Mouse (Mus musculus): ENCODE data around the gene Pisd.
"Not testable (repeated sequence)": the region's sequence is repeated elsewhere in the genome, so short reads cannot be mapped to it uniquely, and the experiment has no call there.

The Pisd gene

GRCm38 (mm10) chr5:32785313-32785915, at the start of gene Pisd:
Pisd (minus strand) TSS chr5:32785646.
- DNase-seq (ENCODE audit: low spot score in 2 of 2): peak; percentile 87 to 92

GRCm38 (mm10) chr5:32834497-32834896, 49.1 kb upstream of the Pisd start:
- DNase-seq (ENCODE audit: low spot score in 2 of 2): no peak

- DNase-seq (ENCODE audit: low spot score in 2 of 2): no peak
These were observed 44.6 kb upstream of the Pisd start for GRCm38 (mm10) chr5:32830054-32830453.

GRCm38 (mm10) chr5:32828766-32829165, 43.3 kb upstream of the Pisd start:
- DNase-seq (ENCODE audit: low spot score in 2 of 2): not testable (repeated sequence)

- no peak for DNase-seq (ENCODE audit: low spot score in 2 of 2)
These were observed 41.6 kb upstream of the Pisd start, which contains the start of gene Gm20671 for GRCm38 (mm10) chr5:32827009-32827408. Gm20671 (minus strand) TSS chr5:32827109.

- no peak for DNase-seq (ENCODE audit: low spot score in 2 of 2)
These were observed 35.0 kb upstream of the Pisd start for GRCm38 (mm10) chr5:32820471-32820870.

- no peak for DNase-seq (ENCODE audit: low spot score in 2 of 2)
These were observed 29.9 kb upstream of the Pisd start for GRCm38 (mm10) chr5:32815396-32815795.

- DNase-seq (ENCODE audit: low spot score in 2 of 2): not testable (repeated sequence)
These were observed 1.0 kb upstream of the Pisd start for GRCm38 (mm10) chr5:32786454-32786853.

GRCm38 (mm10) chr5:32784726-32785125, 720 bp downstream of the Pisd start:
- DNase-seq (ENCODE audit: low spot score in 2 of 2): no peak

GRCm38 (mm10) chr5:32781596-32781995, 3.9 kb downstream of the Pisd start:
- no peak for DNase-seq (ENCODE audit: low spot score in 2 of 2)

GRCm38 (mm10) chr5:32778168-32778567, 7.3 kb downstream of the Pisd start:
- no peak for DNase-seq (ENCODE audit: low spot score in 2 of 2)

- no peak for DNase-seq (ENCODE audit: low spot score in 2 of 2)
These were observed 13.1 kb downstream of the Pisd start for GRCm38 (mm10) chr5:32772361-32772760.

- no peak for DNase-seq (ENCODE audit: low spot score in 2 of 2)
These were observed 17.6 kb downstream of the Pisd start for GRCm38 (mm10) chr5:32767636-32768373.

- no peak for DNase-seq (ENCODE audit: low spot score in 2 of 2)
These were observed 18.4 kb downstream of the Pisd start for GRCm38 (mm10) chr5:32767004-32767403.

- no peak for DNase-seq (ENCODE audit: low spot score in 2 of 2)
These were observed 23.8 kb downstream of the Pisd start for GRCm38 (mm10) chr5:32761566-32762140.

- no peak for DNase-seq (ENCODE audit: low spot score in 2 of 2)
These were observed 24.7 kb downstream of the Pisd start for GRCm38 (mm10) chr5:32760787-32761186.

- DNase-seq (ENCODE audit: low spot score in 2 of 2): not testable (repeated sequence)
These were observed 25.1 kb downstream of the Pisd start for GRCm38 (mm10) chr5:32760352-32760751.

- DNase-seq (ENCODE audit: low spot score in 2 of 2): no peak
These were observed 25.8 kb downstream of the Pisd start for GRCm38 (mm10) chr5:32759662-32760061.

GRCm38 (mm10) chr5:32756141-32756540, 29.3 kb downstream of the Pisd start:
- DNase-seq (ENCODE audit: low spot score in 2 of 2): no peak

GRCm38 (mm10) chr5:32751736-32752135, 33.7 kb downstream of the Pisd start:
- DNase-seq (ENCODE audit: low spot score in 2 of 2): no peak

GRCm38 (mm10) chr5:32748936-32749335, 36.5 kb downstream of the Pisd start:
- no peak for DNase-seq (ENCODE audit: low spot score in 2 of 2)

- peak; percentile 44 to 49 for DNase-seq (ENCODE audit: low spot score in 2 of 2)
These were observed 37.6 kb downstream of the Pisd start for GRCm38 (mm10) chr5:32747650-32748375.
